In the genomic region with DNA sequence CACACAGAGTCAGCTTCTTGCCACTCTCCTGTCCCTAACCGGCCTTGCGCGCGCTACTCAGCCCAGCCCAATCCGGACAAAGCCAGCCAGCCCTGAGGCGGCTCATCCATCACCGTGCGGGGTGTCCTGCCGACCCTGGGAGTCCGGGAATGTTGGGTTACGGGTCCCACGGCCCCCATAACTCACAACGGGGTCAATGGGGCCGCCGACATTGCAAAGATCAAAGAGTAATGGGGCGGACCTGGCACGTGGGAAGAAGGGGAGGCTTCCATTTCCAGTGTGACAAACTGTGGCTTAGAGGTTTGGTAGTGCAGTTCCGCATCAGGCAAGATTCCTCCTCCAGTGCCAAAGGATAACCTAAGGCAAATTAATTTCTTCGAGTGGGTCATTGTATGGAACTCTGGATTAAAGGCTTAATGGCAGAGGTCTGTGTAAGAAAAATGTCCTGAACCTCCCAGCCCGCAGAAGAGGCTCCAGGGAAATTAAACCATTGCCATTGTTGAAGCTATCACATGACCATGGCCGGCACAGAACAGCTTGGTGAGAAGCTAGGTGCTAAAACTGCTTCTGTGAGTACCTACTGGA, we compare ENCODE assay signal across 10 mouse cellular contexts. TPM values are rescaled to one million over a fixed set of nuclear protein-coding genes. Genes with fewer than 3 reads are reported as not detected.
A peak's percentile ranks its signal among the peaks of the same experiment; 100 is the strongest.
DNase-seq lines count a peak whose midpoint lies in the region; ATAC-seq and TF ChIP-seq lines count a peak whose summit lies in the region.
"Had no signal": no experiment of that assay in that cellular context is flagged by ENCODE, and none has a peak within 500 bp of the region (broad histone marks: within the 10 kb centered on the region; RNA-seq: fewer than 3 reads in every experiment).

No protein-coding gene starts in this region.

- peak overlapping the region; percentile 87 for H3K27ac ChIP-seq in heart, embryonic 10.5 days
- H3K27ac ChIP-seq in ES-Bruce4 (ENCODE audit: insufficient read depth, low read length) = no peak overlapping the region
- peak overlapping the region; percentile 97 for H3K27ac ChIP-seq in forebrain, embryonic 13.5 days
- no peak overlapping the region for H3K27ac ChIP-seq in liver, embryonic 13.5 days
- H3K27ac ChIP-seq: macrophage had no signal

- no peak for TF ChIP-seq CTCF in ES-Bruce4 (IDR thresholded peaks at IDR 0.05; ENCODE audit: low read depth, low read length)

- no peak for TF ChIP-seq POLR2A in ES-Bruce4 (IDR thresholded peaks at IDR 0.05; ENCODE audit: insufficient read depth, low read length)

- H3K4me2 ChIP-seq in forebrain, embryonic 13.5 days = peak overlapping the region; percentile 79
- 0 out of 2 replicates have a peak overlapping the region, but pooled peaks have one; percentile 14 for H3K4me2 ChIP-seq in liver, embryonic 13.5 days

- peak; percentile 46 for ATAC-seq in forebrain, embryonic 13.5 days
- ATAC-seq in liver, embryonic 13.5 days (ENCODE audit: low read depth) = no peak

- peaks cover 21% of the 10 kb centered on the region for H3K4me1 ChIP-seq in heart, embryonic 10.5 days
- H3K4me1 ChIP-seq in ES-Bruce4 (ENCODE audit: control insufficient read depth, insufficient read depth, low read length) = no peaks in the 10 kb centered on the region
- H3K4me1 ChIP-seq in forebrain, embryonic 13.5 days = peaks cover 48% of the 10 kb centered on the region
- H3K4me1 ChIP-seq in liver, embryonic 13.5 days (replicated peaks) = peaks cover 8% of the 10 kb centered on the region

- no peak for DNase-seq in heart, embryonic 10.5 days (ENCODE audit: low spot score)
- no peak for DNase-seq in heart, postnatal 10 days
- DNase-seq in liver, embryonic 13.5 days = no peak
- DNase-seq in frontal cortex, postnatal 25 days (ENCODE audit: low spot score in 2 of 2) = no peak
- DNase-seq in spleen, adult 18-20 months = no peak
- no peak for DNase-seq in left cerebral cortex, postnatal 10 days (ENCODE audit: extremely low spot score in 1 of 2, low spot score in 2 of 2)
- DNase-seq: cerebellum, adult 8-10 months had no signal

- peak overlapping the region; percentile 76 for H3K4me3 ChIP-seq in heart, embryonic 10.5 days
- peak overlapping the region; percentile 32 for H3K4me3 ChIP-seq in ES-Bruce4 (ENCODE audit: low read depth, low read length)
- peak overlapping the region; percentile 74 for H3K4me3 ChIP-seq in forebrain, embryonic 13.5 days
- H3K4me3 ChIP-seq in liver, embryonic 13.5 days (replicated peaks) = no peak overlapping the region

- H3K27me3 ChIP-seq in heart, embryonic 10.5 days (ENCODE audit: insufficient read depth, poor library complexity, severe bottlenecking) = peaks cover 74% of the 10 kb centered on the region
- H3K27me3 ChIP-seq in ES-Bruce4 (ENCODE audit: control insufficient read depth, insufficient read depth, low read length, poor library complexity, severe bottlenecking) = no peaks in the 10 kb centered on the region
- peaks cover 4% of the 10 kb centered on the region; the same call in 1 of the 2 replicates for H3K27me3 ChIP-seq in forebrain, embryonic 13.5 days
- peaks cover 72% of the 10 kb centered on the region for H3K27me3 ChIP-seq in liver, embryonic 13.5 days

- no peak for TF ChIP-seq EP300 in ES-Bruce4 (IDR thresholded peaks at IDR 0.05; ENCODE audit: insufficient read depth, low read depth, low read length)

- H3K36me3 ChIP-seq in heart, embryonic 10.5 days = no peaks in the 10 kb centered on the region
- H3K36me3 ChIP-seq in ES-Bruce4 (ENCODE audit: control insufficient read depth, insufficient read depth, low read length, poor library complexity, severe bottlenecking) = no peaks in the 10 kb centered on the region
- H3K36me3 ChIP-seq in forebrain, embryonic 13.5 days (ENCODE audit: poor library complexity, severe bottlenecking) = 0 out of 2 replicates have a peak, but pooled peaks cover 3% of the 10 kb centered on the region
- H3K36me3 ChIP-seq in liver, embryonic 13.5 days = no peaks in the 10 kb centered on the region

- intact Hi-C loops in heart, postnatal 10 days (cut with DNase I) = no loop called here
- intact Hi-C loops in left cerebral cortex, postnatal 10 days (cut with DNase I) = no loop called here

- no peaks in the 10 kb centered on the region for H3K9me3 ChIP-seq in heart, embryonic 10.5 days
- no peaks in the 10 kb centered on the region for H3K9me3 ChIP-seq in ES-Bruce4 (replicated peaks; ENCODE audit: control insufficient read depth, insufficient read depth, low read length, poor library complexity, severe bottlenecking)
- no peaks in the 10 kb centered on the region for H3K9me3 ChIP-seq in forebrain, embryonic 13.5 days (replicated peaks)
- H3K9me3 ChIP-seq in liver, embryonic 13.5 days (replicated peaks) = no peaks in the 10 kb centered on the region

- 1% methylated on average over 21 of the region's 21 CpGs for WGBS in heart, embryonic 10.5 days
- under 1% methylated on average over 21 of the region's 21 CpGs for WGBS in forebrain, embryonic 13.5 days
- WGBS in liver, embryonic 13.5 days (ENCODE audit: insufficient replicate concordance) = 4% methylated on average over 21 of the region's 21 CpGs

- H3K9ac ChIP-seq in ES-Bruce4 (ENCODE audit: low read depth, poor library complexity, severe bottlenecking) = peak overlapping the region; percentile 52
- H3K9ac ChIP-seq in forebrain, embryonic 13.5 days = peak overlapping the region; percentile 98
- H3K9ac ChIP-seq in liver, embryonic 13.5 days = no peak overlapping the region

RNA-seq across cellular contexts. Expression of a gene that starts 1.1 kb away (rescaled TPM):
- polyA plus RNA-seq in heart, embryonic 10.5 days (2016; fragmentation: Nextera tagmentation; extraction: Ambion mirVana) = 0.12 and 0.48 TPM in 2 replicates
- total RNA-seq in heart, postnatal 10 days (2021) = not detected
- 0.17 and 0.22 TPM in 2 replicates for polyA plus RNA-seq in ES-Bruce4 (2011; ENCODE audit: insufficient read depth, insufficient read length, low read depth, missing spikeins)
- 11.7 and 12.5 TPM in 2 replicates for polyA plus RNA-seq in forebrain, embryonic 13.5 days (2015; fragmentation: Nextera tagmentation; extraction: Ambion mirVana)
- polyA plus RNA-seq in liver, embryonic 13.5 days (2015; fragmentation: Nextera tagmentation; extraction: Ambion mirVana) = 0.09 and 0.13 TPM in 2 replicates
- 1 to 10 TPM; 2.7 to 3.1 TPM for total RNA-seq in left cerebral cortex, postnatal 10 days (2021)
- polyA plus RNA-seq: macrophage had no signal

RNA-seq across cellular contexts. Expression of a gene that starts 1.4 kb away (rescaled TPM):
- 43.3 and 51.9 TPM in 2 replicates for polyA plus RNA-seq in heart, embryonic 10.5 days (2016; fragmentation: Nextera tagmentation; extraction: Ambion mirVana)
- total RNA-seq in heart, postnatal 10 days (2021) = 10 to 100 TPM; 12.5 to 15.1 TPM
- polyA plus RNA-seq in ES-Bruce4 (2011; ENCODE audit: insufficient read depth, insufficient read length, low read depth, missing spikeins) = 45.9 and 60.3 TPM in 2 replicates
- polyA plus RNA-seq in forebrain, embryonic 13.5 days (2015; fragmentation: Nextera tagmentation; extraction: Ambion mirVana) = 96.6 and 107 TPM in 2 replicates
- polyA plus RNA-seq in liver, embryonic 13.5 days (2015; fragmentation: Nextera tagmentation; extraction: Ambion mirVana) = 19.4 and 21.0 TPM in 2 replicates
- total RNA-seq in left cerebral cortex, postnatal 10 days (2021) = 10 to 100 TPM; 14.6 to 15.7 TPM

RNA-seq across cellular contexts. Expression of a gene that starts 20.4 kb away (rescaled TPM):
- 19.5 and 21.1 TPM in 2 replicates for polyA plus RNA-seq in heart, embryonic 10.5 days (2016; fragmentation: Nextera tagmentation; extraction: Ambion mirVana)
- total RNA-seq in heart, postnatal 10 days (2021) = 10 to 100 TPM; 26.4 to 26.9 TPM
- 41.6 and 51.5 TPM in 2 replicates for polyA plus RNA-seq in ES-Bruce4 (2011; ENCODE audit: insufficient read depth, insufficient read length, low read depth, missing spikeins)
- polyA plus RNA-seq in forebrain, embryonic 13.5 days (2015; fragmentation: Nextera tagmentation; extraction: Ambion mirVana) = 14.2 and 16.7 TPM in 2 replicates
- polyA plus RNA-seq in liver, embryonic 13.5 days (2015; fragmentation: Nextera tagmentation; extraction: Ambion mirVana) = 16.5 and 16.9 TPM in 2 replicates
- 10 to 100 TPM; 23.5 to 28.1 TPM for total RNA-seq in left cerebral cortex, postnatal 10 days (2021)

RNA-seq across cellular contexts. Expression of a gene that starts 28.7 kb away (rescaled TPM):
- 13.0 and 23.1 TPM in 2 replicates for polyA plus RNA-seq in heart, embryonic 10.5 days (2016; fragmentation: Nextera tagmentation; extraction: Ambion mirVana)
- total RNA-seq in heart, postnatal 10 days (2021) = 10 to 100 TPM; 11.2 to 11.8 TPM
- polyA plus RNA-seq in ES-Bruce4 (2011; ENCODE audit: insufficient read depth, insufficient read length, low read depth, missing spikeins) = 12.5 and 13.3 TPM in 2 replicates
- polyA plus RNA-seq in forebrain, embryonic 13.5 days (2015; fragmentation: Nextera tagmentation; extraction: Ambion mirVana) = 62.4 and 71.9 TPM in 2 replicates
- 0.93 and 1.0 TPM in 2 replicates for polyA plus RNA-seq in liver, embryonic 13.5 days (2015; fragmentation: Nextera tagmentation; extraction: Ambion mirVana)
- 10 to 100 TPM; 87.6 to 89.9 TPM for total RNA-seq in left cerebral cortex, postnatal 10 days (2021)

RNA-seq across cellular contexts. Expression of a gene that starts 28.8 kb away (rescaled TPM):
- polyA plus RNA-seq in heart, embryonic 10.5 days (2016; fragmentation: Nextera tagmentation; extraction: Ambion mirVana) = 0.67 and 0.97 TPM in 2 replicates
- not detected for total RNA-seq in heart, postnatal 10 days (2021)
- polyA plus RNA-seq in ES-Bruce4 (2011; ENCODE audit: insufficient read depth, insufficient read length, low read depth, missing spikeins) = 6.0 and 6.9 TPM in 2 replicates
- polyA plus RNA-seq in forebrain, embryonic 13.5 days (2015; fragmentation: Nextera tagmentation; extraction: Ambion mirVana) = 1.0 TPM in 2 replicates
- polyA plus RNA-seq in liver, embryonic 13.5 days (2015; fragmentation: Nextera tagmentation; extraction: Ambion mirVana) = 0.22 and 0.36 TPM in 2 replicates
- 10 to 100 TPM; 26.8 to 33.0 TPM for total RNA-seq in left cerebral cortex, postnatal 10 days (2021)
- polyA plus RNA-seq: macrophage had no signal

Comparison
In these comparisons a context has a peak if more than half of its experiments do, and no peak if none do; other contexts are left out.
1. H3K27ac ChIP-seq: peak in heart, embryonic 10.5 days (single experiment) and forebrain, embryonic 13.5 days (single experiment); none in ES-Bruce4 (single experiment) and liver, embryonic 13.5 days (single experiment).